Mouse (Mus musculus): Measurements from ENCODE around the gene Arid3b. TPM values are rescaled to one million over a fixed set of nuclear protein-coding genes. Genes with fewer than 3 reads are reported as not detected.

Gene Arid3b
- polyA plus RNA-seq, 1 experiment from 2014 or later = 9.1 TPM

DNA sequence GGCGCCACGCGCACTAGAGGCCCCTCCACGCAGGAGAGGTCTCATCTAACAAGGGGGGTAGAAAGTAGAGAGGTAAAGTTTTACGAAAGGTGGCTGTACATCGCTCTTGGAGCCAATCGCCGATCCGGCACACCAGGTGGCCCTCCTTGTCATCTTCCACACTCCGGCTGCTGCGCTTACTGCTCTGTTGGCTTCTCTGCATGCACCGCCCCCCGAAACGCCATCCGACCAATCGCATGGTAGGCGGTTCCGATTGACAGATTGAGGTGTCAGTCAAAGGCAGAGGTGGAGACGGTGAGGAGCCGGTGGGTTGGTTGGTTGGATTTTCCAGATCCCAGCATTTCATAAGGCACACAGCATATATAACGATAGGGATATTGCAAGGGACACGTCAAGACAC is 78.1 kb downstream of the Arid3b start:
- Histone ChIP-seq H3K27ac (no peak overlapping the region), H3K4me3 (replicated peaks) (no peak overlapping the region), H3K9me3 (replicated peaks) (no peaks in the 10 kb centered on the region), H3K4me1 (peaks cover 23% of the 10 kb centered on the region), H3K36me3 (peaks cover 82% of the 10 kb centered on the region), H3K4me2 (no peak overlapping the region), H3K9ac (no peak overlapping the region), H3K27me3 (no peaks in the 10 kb centered on the region)
- 94% methylated on average over 22 of the region's 22 CpGs for WGBS
- ATAC-seq (replicated peaks; ENCODE audit: low FRiP score) = no peak

DNA sequence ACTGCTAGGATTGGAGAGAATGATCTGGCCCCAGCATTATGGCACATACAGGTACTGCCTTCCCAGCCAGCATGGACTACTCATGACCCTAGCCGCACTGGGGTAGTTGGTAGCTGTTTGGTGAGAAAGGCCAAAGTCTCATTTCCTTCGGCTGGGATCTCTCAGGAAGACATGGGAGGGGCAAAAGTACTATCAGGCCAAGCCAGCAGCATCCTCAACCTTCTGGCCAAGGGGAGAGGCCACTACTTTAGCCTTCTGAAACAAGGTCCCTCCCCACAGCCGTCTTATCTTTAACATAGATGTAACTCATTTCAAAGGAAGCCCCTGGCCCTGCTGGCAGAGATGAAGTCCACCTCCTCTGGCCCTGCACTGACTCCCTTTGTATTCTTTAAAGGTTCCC is 79.0 kb downstream of the Arid3b start:
- WGBS = 71% methylated on average over 3 of the region's 3 CpGs
- no peak for ATAC-seq (replicated peaks; ENCODE audit: low FRiP score)
- H3K4me2 ChIP-seq = no peak overlapping the region
- H3K27ac ChIP-seq = no peak overlapping the region
- no peaks in the 10 kb centered on the region for H3K9me3 ChIP-seq (replicated peaks)
- H3K4me1 ChIP-seq = peaks cover 13% of the 10 kb centered on the region
- H3K4me3 ChIP-seq (replicated peaks) = no peak overlapping the region
- H3K9ac ChIP-seq = no peak overlapping the region
- H3K36me3 ChIP-seq = peaks cover 91% of the 10 kb centered on the region
- H3K27me3 ChIP-seq = no peaks in the 10 kb centered on the region

DNA sequence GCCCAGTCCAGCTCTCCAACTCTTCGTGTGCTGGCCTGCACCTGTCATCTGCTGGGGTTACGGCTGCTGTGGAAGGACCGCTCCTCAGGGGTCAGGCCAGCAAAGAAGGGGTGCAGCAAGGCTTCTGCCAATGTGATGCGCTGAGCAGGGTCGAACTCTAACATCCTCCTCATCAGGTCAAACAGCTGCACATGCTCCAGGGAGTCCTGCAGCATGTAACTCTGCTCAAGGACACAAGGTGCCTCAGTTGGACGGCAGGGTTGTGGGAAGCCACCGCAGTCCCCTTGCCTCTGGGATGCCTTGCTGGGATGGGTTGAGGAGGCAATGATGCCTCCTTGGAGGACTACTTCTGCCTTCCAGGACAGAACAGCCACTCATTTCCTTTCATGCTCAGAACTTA is 85.7 kb downstream of the Arid3b start:
- no peaks in the 10 kb centered on the region for H3K9me3 ChIP-seq (replicated peaks)
- H3K4me3 ChIP-seq (replicated peaks) = no peak overlapping the region
- no peak overlapping the region for H3K27ac ChIP-seq
- no peak for ATAC-seq (replicated peaks; ENCODE audit: low FRiP score)
- 88% methylated on average over 7 of the region's 7 CpGs for WGBS
- no peaks in the 10 kb centered on the region for H3K27me3 ChIP-seq
- H3K36me3 ChIP-seq = peaks cover 100% of the 10 kb centered on the region
- no peaks in the 10 kb centered on the region for H3K4me1 ChIP-seq
- no peak overlapping the region for H3K4me2 ChIP-seq
- H3K9ac ChIP-seq = no peak overlapping the region

DNA sequence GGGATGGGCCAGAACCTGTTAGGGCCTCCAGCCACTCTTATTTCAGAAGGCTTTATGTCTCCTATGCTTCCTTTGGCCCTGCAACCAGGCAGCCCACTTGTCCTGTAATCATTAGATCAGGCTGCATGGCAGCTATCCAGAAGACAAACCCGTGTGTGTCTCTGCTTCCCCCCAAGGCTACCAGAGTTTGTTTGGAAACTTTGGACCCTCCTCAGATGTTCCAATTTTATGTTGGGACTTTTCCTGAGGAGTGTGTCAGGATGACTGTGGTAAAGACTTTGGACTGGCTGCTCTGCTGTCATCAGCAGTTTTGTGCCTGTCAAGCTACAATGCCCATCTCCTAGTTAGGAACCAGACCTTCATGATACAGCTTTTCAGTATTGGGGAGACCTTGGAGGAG is 87.8 kb downstream of the Arid3b start:
- Histone ChIP-seq H3K27ac (no peak overlapping the region), H3K9ac (no peak overlapping the region), H3K4me2 (no peak overlapping the region), H3K36me3 (peaks cover 99% of the 10 kb centered on the region), H3K4me3 (replicated peaks) (no peak overlapping the region), H3K4me1 (no peaks in the 10 kb centered on the region), H3K27me3 (no peaks in the 10 kb centered on the region), H3K9me3 (replicated peaks) (no peaks in the 10 kb centered on the region)
- no peak for ATAC-seq (replicated peaks; ENCODE audit: low FRiP score)
- WGBS = 50% methylated on average over 1 of the region's 1 CpGs

DNA sequence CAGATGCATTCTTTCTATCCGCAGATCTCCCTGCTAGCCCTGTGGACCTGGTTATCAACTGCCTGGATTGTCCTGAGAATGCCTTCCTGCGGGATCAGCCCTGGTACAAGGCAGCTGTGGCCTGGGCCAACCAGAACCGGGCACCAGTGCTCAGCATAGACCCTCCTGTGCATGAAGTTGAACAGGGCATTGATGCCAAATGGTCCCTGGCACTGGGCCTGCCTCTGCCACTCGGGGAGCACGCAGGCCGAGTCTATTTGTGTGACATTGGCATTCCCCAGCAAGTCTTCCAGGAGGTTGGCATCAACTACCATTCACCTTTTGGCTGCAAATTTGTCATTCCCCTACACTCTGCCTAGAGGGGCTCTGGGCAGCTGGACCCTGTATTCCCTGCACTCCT is 88.5 kb downstream of the Arid3b start:
- no peak for ATAC-seq (replicated peaks; ENCODE audit: low FRiP score)
- no peak overlapping the region for H3K4me2 ChIP-seq
- no peaks in the 10 kb centered on the region for H3K27me3 ChIP-seq
- H3K27ac ChIP-seq = no peak overlapping the region
- no peaks in the 10 kb centered on the region for H3K4me1 ChIP-seq
- H3K4me3 ChIP-seq (replicated peaks) = no peak overlapping the region
- H3K9ac ChIP-seq = no peak overlapping the region
- WGBS = 90% methylated on average over 6 of the region's 6 CpGs
- H3K9me3 ChIP-seq (replicated peaks) = no peaks in the 10 kb centered on the region
- peaks cover 99% of the 10 kb centered on the region for H3K36me3 ChIP-seq

DNA sequence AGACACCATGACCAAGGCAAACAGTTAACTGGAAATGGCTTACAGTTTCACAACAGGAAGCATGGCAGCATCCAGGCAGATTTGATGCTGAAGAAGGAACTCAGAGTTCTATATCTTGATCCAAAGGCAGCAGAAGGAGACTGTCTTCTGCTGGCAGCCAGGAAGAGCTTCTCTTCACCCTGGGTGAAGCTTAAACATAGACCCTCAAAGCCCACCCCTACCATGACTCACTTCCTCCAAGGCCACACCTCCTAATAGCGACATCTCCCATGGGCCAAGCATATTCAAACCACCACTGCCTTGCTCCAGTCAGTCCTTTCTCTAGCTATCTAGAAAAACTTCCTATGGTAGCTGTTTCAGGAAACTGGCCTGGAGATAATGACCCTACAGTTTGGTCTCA is 89.5 kb downstream of the Arid3b start:
- 78% methylated on average over 1 of the region's 1 CpGs for WGBS
- H3K4me1 ChIP-seq = no peaks in the 10 kb centered on the region

DNA sequence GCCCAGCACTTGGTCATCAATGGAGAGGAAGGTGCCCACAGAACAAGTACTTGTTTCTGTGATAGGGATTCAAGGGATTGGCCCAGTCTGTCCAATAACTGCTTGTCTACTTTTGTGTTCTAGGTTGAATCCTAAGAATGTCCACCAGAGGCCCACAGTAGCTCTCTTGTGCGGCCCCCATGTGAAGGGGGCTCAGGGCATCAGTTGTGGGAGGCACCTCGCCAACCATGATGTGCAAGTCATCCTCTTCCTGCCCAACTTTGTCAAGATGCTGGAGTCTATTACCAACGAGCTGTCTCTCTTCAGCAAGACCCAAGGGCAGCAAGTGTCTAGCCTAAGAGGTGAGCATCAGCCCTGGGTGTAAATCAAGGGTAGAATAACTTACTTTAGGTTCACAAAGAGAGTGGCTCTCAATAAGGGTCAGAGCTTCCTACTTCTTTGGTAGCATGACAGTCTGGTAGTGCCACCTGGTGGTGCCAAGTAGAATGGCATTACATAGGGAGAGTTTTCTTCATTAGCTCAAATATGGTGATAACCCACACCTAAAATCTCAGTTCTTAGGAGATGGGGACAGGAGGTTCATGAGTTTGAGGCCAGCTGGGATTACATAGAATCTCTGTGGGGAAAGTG is 92.0 kb downstream of the Arid3b start:
- no peaks in the 10 kb centered on the region for H3K27me3 ChIP-seq
- no peaks in the 10 kb centered on the region for H3K9me3 ChIP-seq (replicated peaks)
- no peaks in the 10 kb centered on the region for H3K4me1 ChIP-seq
- 72% methylated on average over 3 of the region's 3 CpGs for WGBS
- H3K4me3 ChIP-seq (replicated peaks) = no peak overlapping the region
- peaks cover 99% of the 10 kb centered on the region for H3K36me3 ChIP-seq
- no peak overlapping the region for H3K4me2 ChIP-seq
- no peak overlapping the region for H3K9ac ChIP-seq
- no peak for ATAC-seq (replicated peaks; ENCODE audit: low FRiP score)
- H3K27ac ChIP-seq = no peak overlapping the region

More for the DNA sequence above, 89.5 kb downstream of the Arid3b start:
- Histone ChIP-seq H3K27me3 (no peaks in the 10 kb centered on the region), H3K36me3 (peaks cover 99% of the 10 kb centered on the region), H3K4me2 (no peak overlapping the region), H3K27ac (no peak overlapping the region), H3K4me3 (replicated peaks) (no peak overlapping the region), H3K9ac (no peak overlapping the region), H3K9me3 (replicated peaks) (no peaks in the 10 kb centered on the region)
- no peak for ATAC-seq (replicated peaks; ENCODE audit: low FRiP score)

Other genes starting within 250 kb of the Arid3b start
- gene Ulk3, start 247.3 kb downstream of the Arid3b start, polyA plus RNA-seq (2015; fragmentation: Nextera tagmentation; extraction: Ambion mirVana) = 16.9 and 18.8 TPM in 2 replicates
- gene Cplx3, start 230.5 kb downstream of the Arid3b start, polyA plus RNA-seq (2015; fragmentation: Nextera tagmentation; extraction: Ambion mirVana) = not detected in 2 replicates
- not detected in 2 replicates for gene Lman1l, start 216.0 kb downstream of the Arid3b start, polyA plus RNA-seq (2015; fragmentation: Nextera tagmentation; extraction: Ambion mirVana)
- gene Csk, start 183.2 kb downstream of the Arid3b start, polyA plus RNA-seq (2015; fragmentation: Nextera tagmentation; extraction: Ambion mirVana) = 27.2 and 27.9 TPM in 2 replicates
- not detected in 2 replicates for gene Cyp1a2, start 153.1 kb downstream of the Arid3b start, polyA plus RNA-seq (2015; fragmentation: Nextera tagmentation; extraction: Ambion mirVana)
- gene Cyp1a1, start 148.9 kb downstream of the Arid3b start, polyA plus RNA-seq (2015; fragmentation: Nextera tagmentation; extraction: Ambion mirVana) = 0.08 and 0.22 TPM in 2 replicates
- 33.6 and 34.4 TPM in 2 replicates for gene Edc3, start 128.3 kb downstream of the Arid3b start, polyA plus RNA-seq (2015; fragmentation: Nextera tagmentation; extraction: Ambion mirVana)
- 71.0 and 71.8 TPM in 2 replicates for gene Clk3, start 70.9 kb downstream of the Arid3b start, polyA plus RNA-seq (2015; fragmentation: Nextera tagmentation; extraction: Ambion mirVana)
- gene Ubl7, start 74.2 kb upstream of the Arid3b start, polyA plus RNA-seq (2015; fragmentation: Nextera tagmentation; extraction: Ambion mirVana) = 104 and 114 TPM in 2 replicates
- 0.39 and 0.45 TPM in 2 replicates for gene Sema7a, start 103.3 kb upstream of the Arid3b start, polyA plus RNA-seq (2015; fragmentation: Nextera tagmentation; extraction: Ambion mirVana)
- gene Cyp11a1, start 169.6 kb upstream of the Arid3b start, polyA plus RNA-seq (2015; fragmentation: Nextera tagmentation; extraction: Ambion mirVana) = 15.7 and 46.0 TPM in 2 replicates
- 28.0 and 29.7 TPM in 2 replicates for gene Stra6, start 227.0 kb upstream of the Arid3b start, polyA plus RNA-seq (2015; fragmentation: Nextera tagmentation; extraction: Ambion mirVana)

All from kidney, embryonic 15.5 days (tissue).